Mouse (Mus musculus): ENCODE measurements around the gene Grin2a. TPM values are rescaled to one million over a fixed set of nuclear protein-coding genes. Genes with fewer than 3 reads are reported as not detected.

Grin2a gene
- polyA plus RNA-seq, 1 experiment: 4.2 TPM

DNA sequence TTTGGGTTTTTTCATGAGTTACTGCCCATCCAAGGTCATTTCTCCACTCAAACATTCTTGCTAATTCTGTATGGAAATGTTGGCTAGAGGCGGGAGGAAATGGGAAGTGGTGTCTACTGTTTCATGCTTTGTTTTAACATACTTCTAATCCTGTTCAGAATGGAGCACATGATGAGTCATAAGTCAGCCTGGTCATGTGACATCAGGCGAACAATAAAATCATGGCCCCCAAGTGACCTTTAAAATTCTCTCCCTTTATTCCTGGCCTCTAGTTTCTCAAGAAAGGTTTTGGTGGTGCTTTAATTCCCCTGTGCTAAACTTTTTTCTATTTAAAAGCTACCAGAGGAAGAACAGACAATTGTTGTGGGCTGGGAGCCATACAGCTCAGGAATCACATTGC, 161.1 kb downstream of the Grin2a start:
- Histone ChIP-seq H3K4me1 (ENCODE audit: control insufficient read depth, insufficient read depth, insufficient read length, low read length) (no peaks in the 10 kb centered on the region), H3K4me3 (ENCODE audit: low read depth, low read length) (no peak overlapping the region), H3K27me3 (ENCODE audit: control insufficient read depth, insufficient read depth, low read length) (no peaks in the 10 kb centered on the region), H3K27ac (ENCODE audit: insufficient read depth, low read depth, low read length) (no peak overlapping the region), H3K36me3 (ENCODE audit: control insufficient read depth, insufficient read depth, low read length) (no peaks in the 10 kb centered on the region)
- WGBS: 82% methylated on average over 2 of the region's 2 CpGs
- TF ChIP-seq CTCF (IDR thresholded peaks at IDR 0.05; ENCODE audit: extremely low read depth, insufficient read length, insufficient replicate concordance, low read depth, low read length) (no peak), POLR2A (IDR thresholded peaks at IDR 0.05; ENCODE audit: low read depth, low read length) (no peak)

DNA sequence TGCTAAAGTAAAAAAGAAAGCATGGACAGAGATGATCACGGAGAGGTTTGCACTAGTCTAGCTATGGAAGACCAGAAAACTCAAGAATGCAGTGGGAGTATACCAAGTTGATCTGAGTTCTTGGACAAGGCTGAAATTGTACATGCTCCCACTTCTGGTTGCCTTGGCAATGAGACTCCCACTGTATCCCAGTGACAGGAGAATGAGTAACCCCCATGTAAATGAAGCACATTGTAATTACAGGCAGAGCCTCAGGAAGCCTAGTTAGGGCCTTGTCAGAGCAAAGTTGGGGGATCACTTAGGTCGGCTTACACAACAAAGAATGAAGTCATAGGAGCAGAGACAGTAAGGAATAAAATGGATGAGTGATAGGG, 170.3 kb downstream of the Grin2a start:
- no peaks in the 10 kb centered on the region for H3K27me3 ChIP-seq (ENCODE audit: control insufficient read depth, insufficient read depth, low read length)
- 63% methylated on average over 2 of the region's 2 CpGs for WGBS
- TF ChIP-seq CTCF (IDR thresholded peaks at IDR 0.05; ENCODE audit: extremely low read depth, insufficient read length, insufficient replicate concordance, low read depth, low read length) (no peak), POLR2A (IDR thresholded peaks at IDR 0.05; ENCODE audit: low read depth, low read length) (no peak)
- H3K4me1 ChIP-seq (ENCODE audit: control insufficient read depth, insufficient read depth, insufficient read length, low read length): no peaks in the 10 kb centered on the region
- H3K36me3 ChIP-seq (ENCODE audit: control insufficient read depth, insufficient read depth, low read length): no peaks in the 10 kb centered on the region
- no peak overlapping the region for H3K4me3 ChIP-seq (ENCODE audit: low read depth, low read length)
- H3K27ac ChIP-seq (ENCODE audit: insufficient read depth, low read depth, low read length): no peak overlapping the region

DNA sequence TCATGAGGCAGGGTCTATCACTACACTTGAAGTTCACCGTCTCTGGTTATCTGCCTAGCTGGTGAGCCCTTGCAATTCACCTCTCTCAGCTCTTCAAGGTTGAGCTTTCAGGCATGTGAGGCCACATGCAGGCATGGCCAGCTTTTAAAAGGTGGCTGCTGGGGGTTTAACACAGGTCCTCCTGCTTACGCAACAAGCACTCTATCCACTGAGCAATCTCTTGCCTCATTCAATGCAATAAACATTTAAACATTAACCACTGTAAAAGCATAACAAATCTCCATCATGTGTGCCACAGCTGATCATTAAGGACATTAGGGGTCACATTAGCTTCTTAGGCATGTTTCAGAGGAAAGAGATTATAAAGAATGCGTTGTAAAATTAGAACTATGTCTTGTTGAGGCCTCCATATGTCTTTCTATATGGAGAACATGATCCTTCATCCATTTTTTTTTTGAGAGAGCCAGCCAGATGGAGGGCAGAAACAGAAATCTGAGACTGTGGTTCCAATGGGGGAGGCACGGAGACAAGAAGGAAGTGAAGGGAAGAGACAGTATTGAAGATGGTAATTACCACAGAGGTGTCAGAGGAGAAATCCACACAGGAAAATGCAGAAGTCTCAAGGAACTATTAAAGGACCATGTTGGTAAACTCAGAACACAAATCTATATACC, 170.8 kb downstream of the Grin2a start:
- WGBS: 53% methylated on average over 4 of the region's 4 CpGs
- no peaks in the 10 kb centered on the region for H3K27me3 ChIP-seq (ENCODE audit: control insufficient read depth, insufficient read depth, low read length)
- no peaks in the 10 kb centered on the region for H3K36me3 ChIP-seq (ENCODE audit: control insufficient read depth, insufficient read depth, low read length)
- no peak overlapping the region for H3K4me3 ChIP-seq (ENCODE audit: low read depth, low read length)
- H3K27ac ChIP-seq (ENCODE audit: insufficient read depth, low read depth, low read length): no peak overlapping the region
- H3K4me1 ChIP-seq (ENCODE audit: control insufficient read depth, insufficient read depth, insufficient read length, low read length): no peaks in the 10 kb centered on the region
- TF ChIP-seq CTCF (IDR thresholded peaks at IDR 0.05; ENCODE audit: extremely low read depth, insufficient read length, insufficient replicate concordance, low read depth, low read length) (no peak), POLR2A (IDR thresholded peaks at IDR 0.05; ENCODE audit: low read depth, low read length) (no peak)

DNA sequence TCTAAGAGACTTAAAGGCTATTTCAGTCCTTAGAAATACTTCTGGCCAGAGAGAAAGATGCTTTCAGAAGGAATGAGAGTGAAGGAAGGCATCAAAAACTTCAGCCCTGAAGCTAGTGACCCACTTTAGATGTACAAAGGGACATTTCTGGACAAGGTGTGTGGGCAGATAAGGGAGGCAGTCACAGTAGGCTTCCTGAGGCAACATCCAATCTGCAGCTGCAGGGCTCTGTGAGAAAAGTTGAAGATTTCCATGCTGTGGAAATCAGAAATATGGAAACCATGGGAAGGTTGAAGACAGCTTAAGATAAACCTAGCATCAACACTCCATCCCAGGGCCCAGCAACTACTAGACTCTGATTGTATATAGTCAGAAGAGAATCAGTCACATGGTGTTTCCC, 171.7 kb downstream of the Grin2a start:
- TF ChIP-seq CTCF (IDR thresholded peaks at IDR 0.05; ENCODE audit: extremely low read depth, insufficient read length, insufficient replicate concordance, low read depth, low read length) (no peak), POLR2A (IDR thresholded peaks at IDR 0.05; ENCODE audit: low read depth, low read length) (no peak)
- no peak overlapping the region for H3K4me3 ChIP-seq (ENCODE audit: low read depth, low read length)
- no peaks in the 10 kb centered on the region for H3K27me3 ChIP-seq (ENCODE audit: control insufficient read depth, insufficient read depth, low read length)
- no peak overlapping the region for H3K27ac ChIP-seq (ENCODE audit: insufficient read depth, low read depth, low read length)
- H3K36me3 ChIP-seq (ENCODE audit: control insufficient read depth, insufficient read depth, low read length): no peaks in the 10 kb centered on the region
- no peaks in the 10 kb centered on the region for H3K4me1 ChIP-seq (ENCODE audit: control insufficient read depth, insufficient read depth, insufficient read length, low read length)

GRCm38 (mm10) chr16:9819508-9819907, 175.9 kb downstream of the Grin2a start:
- no peaks in the 10 kb centered on the region for H3K36me3 ChIP-seq (ENCODE audit: control insufficient read depth, insufficient read depth, low read length)
- no peak overlapping the region for H3K27ac ChIP-seq (ENCODE audit: insufficient read depth, low read depth, low read length)
- no peak overlapping the region for H3K4me3 ChIP-seq (ENCODE audit: low read depth, low read length)
- H3K4me1 ChIP-seq (ENCODE audit: control insufficient read depth, insufficient read depth, insufficient read length, low read length): no peaks in the 10 kb centered on the region
- TF ChIP-seq CTCF (IDR thresholded peaks at IDR 0.05; ENCODE audit: extremely low read depth, insufficient read length, insufficient replicate concordance, low read depth, low read length) (no peak), POLR2A (IDR thresholded peaks at IDR 0.05; ENCODE audit: low read depth, low read length) (no peak)
- 72% methylated on average over 3 of the region's 3 CpGs for WGBS
- H3K27me3 ChIP-seq (ENCODE audit: control insufficient read depth, insufficient read depth, low read length): no peaks in the 10 kb centered on the region

- Histone ChIP-seq H3K27ac (ENCODE audit: insufficient read depth, low read depth, low read length) (no peak overlapping the region), H3K27me3 (ENCODE audit: control insufficient read depth, insufficient read depth, low read length) (no peaks in the 10 kb centered on the region)
- WGBS: 82% methylated on average over 8 of the region's 8 CpGs
These were observed 194.0 kb downstream of the Grin2a start for GRCm38 (mm10) chr16:9801338-9801737.

GRCm38 (mm10) chr16:9800221-9800620, 195.1 kb downstream of the Grin2a start:
- Histone ChIP-seq H3K27ac (ENCODE audit: insufficient read depth, low read depth, low read length) (no peak overlapping the region), H3K27me3 (ENCODE audit: control insufficient read depth, insufficient read depth, low read length) (no peaks in the 10 kb centered on the region), H3K36me3 (ENCODE audit: control insufficient read depth, insufficient read depth, low read length) (no peaks in the 10 kb centered on the region), H3K4me3 (ENCODE audit: low read depth, low read length) (no peak overlapping the region), H3K4me1 (ENCODE audit: control insufficient read depth, insufficient read depth, insufficient read length, low read length) (no peaks in the 10 kb centered on the region)
- no peak for TF ChIP-seq POLR2A (IDR thresholded peaks at IDR 0.05; ENCODE audit: low read depth, low read length)
- TF ChIP-seq CTCF (IDR thresholded peaks at IDR 0.05; ENCODE audit: extremely low read depth, insufficient read length, insufficient replicate concordance, low read depth, low read length): no peak
- WGBS: 53% methylated on average over 1 of the region's 1 CpGs

More at GRCm38 (mm10) chr16:9801338-9801737, 194.0 kb downstream of the Grin2a start:
- H3K36me3 ChIP-seq (ENCODE audit: control insufficient read depth, insufficient read depth, low read length): no peaks in the 10 kb centered on the region
- no peaks in the 10 kb centered on the region for H3K4me1 ChIP-seq (ENCODE audit: control insufficient read depth, insufficient read depth, insufficient read length, low read length)
- no peak for TF ChIP-seq CTCF (IDR thresholded peaks at IDR 0.05; ENCODE audit: extremely low read depth, insufficient read length, insufficient replicate concordance, low read depth, low read length)
- TF ChIP-seq POLR2A (IDR thresholded peaks at IDR 0.05; ENCODE audit: low read depth, low read length): no peak
- H3K4me3 ChIP-seq (ENCODE audit: low read depth, low read length): no peak overlapping the region

Measured in small intestine, adult 2 months (tissue).